Mouse (Mus musculus): ENCODE measurements around the gene Sertad1. TPM values are rescaled to one million over a fixed set of nuclear protein-coding genes. Genes with fewer than 3 reads are reported as not detected.

Gene Sertad1
- polyA plus RNA-seq, 1 experiment: 107 TPM

DNA sequence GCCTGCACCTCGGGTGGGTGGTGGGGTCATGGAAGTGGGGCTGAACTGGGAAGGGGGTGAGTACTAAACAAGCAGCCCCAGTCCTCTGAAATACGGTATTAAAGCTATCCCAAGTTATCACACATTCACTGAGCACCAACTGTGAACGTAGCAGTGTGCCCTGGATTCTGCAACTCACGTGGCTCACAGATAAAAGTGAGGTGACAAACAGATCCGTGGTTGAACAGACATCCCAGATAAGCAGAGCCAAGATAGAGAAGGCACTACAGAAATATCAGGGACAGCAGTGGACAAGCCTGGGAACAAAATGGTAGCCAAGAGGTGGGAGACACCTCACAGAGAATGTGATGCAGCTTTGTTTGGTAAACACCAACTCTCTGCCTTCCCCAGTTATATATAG lies 27.1 kb upstream of the Sertad1 start:
- TF ChIP-seq GATA1 (IDR thresholded peaks at IDR 0.05; ENCODE audit: low read length): peak; percentile 85

GRCm38 (mm10) chr7:27460477-27460876 lies 26.2 kb upstream of the Sertad1 start:
- TF ChIP-seq GATA1 (IDR thresholded peaks at IDR 0.05; ENCODE audit: low read length): no peak

DNA sequence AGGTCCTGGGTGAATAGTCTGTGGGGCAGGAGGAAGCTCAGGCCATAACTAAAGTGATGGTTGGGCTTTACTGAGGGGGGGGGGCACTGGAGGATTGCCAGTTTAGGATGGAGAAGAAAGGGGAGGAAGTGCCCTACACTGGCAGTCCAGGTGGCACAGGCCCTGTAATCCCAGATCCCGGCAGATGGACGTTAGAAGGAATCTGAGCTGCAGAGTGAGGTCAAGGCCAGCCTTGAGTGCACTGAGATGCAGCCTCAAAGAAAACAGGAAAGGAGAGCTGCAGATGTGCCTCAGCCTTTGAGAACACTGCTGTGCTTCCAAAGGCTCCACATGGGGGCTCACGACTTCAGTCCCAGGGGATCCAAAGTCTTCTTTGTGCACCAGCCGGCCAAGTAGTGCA lies 19.1 kb upstream of the Sertad1 start:
- TF ChIP-seq GATA1 (IDR thresholded peaks at IDR 0.05; ENCODE audit: low read length): no peak

DNA sequence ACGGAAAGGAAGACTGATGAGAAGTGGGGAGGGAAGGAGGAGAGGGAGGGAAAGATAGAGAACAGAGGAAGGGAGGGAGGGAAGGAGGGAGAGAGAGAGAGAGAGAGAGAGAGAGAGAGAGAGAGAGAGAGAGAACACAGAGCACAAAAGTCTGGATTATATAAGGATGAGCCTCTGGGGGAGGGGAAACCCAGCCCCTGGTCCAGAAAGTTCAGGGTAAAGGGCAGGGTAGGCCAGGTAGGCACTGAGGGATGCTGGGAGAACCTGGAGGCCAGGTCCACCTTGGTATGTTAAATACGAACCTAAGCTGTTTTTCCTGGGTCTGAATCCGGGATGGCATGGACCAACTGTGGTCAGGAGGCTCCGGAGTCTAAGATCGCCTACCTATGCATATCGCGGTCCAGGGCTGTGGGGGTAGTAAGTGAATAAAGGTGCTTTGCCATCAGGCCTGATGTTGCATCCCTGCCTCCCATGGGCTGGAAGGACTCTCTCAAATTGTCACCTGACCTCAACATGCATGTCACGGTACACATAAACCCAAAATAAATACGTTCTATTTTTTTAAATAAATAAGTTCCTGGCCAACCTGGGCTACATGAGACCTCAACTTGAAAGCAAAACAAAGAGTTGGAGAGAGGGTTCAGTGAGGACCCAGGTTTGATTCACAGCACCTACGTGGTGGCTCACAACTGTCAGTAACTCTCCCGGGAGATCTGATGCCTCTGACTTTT lies 15.2 kb upstream of the Sertad1 start:
- no peak for TF ChIP-seq GATA1 (IDR thresholded peaks at IDR 0.05; ENCODE audit: low read length)

DNA sequence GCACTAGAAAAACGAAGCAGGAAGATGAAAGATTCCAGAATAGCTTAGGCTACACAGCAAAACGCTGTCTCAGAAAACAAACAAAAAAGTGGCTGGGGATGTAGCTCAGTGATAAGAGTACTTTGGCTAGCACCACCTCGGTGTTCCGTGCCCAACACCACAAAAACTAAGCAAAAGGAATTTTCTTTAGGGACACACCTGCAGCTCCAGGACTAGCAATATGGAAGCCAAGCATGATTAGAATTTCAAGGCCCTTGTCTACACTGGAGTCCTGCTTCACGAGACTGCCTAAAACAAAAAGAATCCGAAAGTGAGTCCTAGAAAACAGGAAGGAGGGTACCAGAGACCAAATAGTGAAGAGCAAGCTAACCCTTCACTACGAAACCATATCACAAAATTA lies 14.1 kb upstream of the Sertad1 start:
- no peak for TF ChIP-seq GATA1 (IDR thresholded peaks at IDR 0.05; ENCODE audit: low read length)

GRCm38 (mm10) chr7:27473156-27473834 lies 13.4 kb upstream of the Sertad1 start, which contains the start of gene Sertad3:
Gene Sertad3 (plus strand): TSS chr7:27473768.
- TF ChIP-seq GATA1 (IDR thresholded peaks at IDR 0.05; ENCODE audit: low read length): no peak

GRCm38 (mm10) chr7:27473835-27474489 lies 12.7 kb upstream of the Sertad1 start:
- TF ChIP-seq GATA1 (IDR thresholded peaks at IDR 0.05; ENCODE audit: low read length): no peak

DNA sequence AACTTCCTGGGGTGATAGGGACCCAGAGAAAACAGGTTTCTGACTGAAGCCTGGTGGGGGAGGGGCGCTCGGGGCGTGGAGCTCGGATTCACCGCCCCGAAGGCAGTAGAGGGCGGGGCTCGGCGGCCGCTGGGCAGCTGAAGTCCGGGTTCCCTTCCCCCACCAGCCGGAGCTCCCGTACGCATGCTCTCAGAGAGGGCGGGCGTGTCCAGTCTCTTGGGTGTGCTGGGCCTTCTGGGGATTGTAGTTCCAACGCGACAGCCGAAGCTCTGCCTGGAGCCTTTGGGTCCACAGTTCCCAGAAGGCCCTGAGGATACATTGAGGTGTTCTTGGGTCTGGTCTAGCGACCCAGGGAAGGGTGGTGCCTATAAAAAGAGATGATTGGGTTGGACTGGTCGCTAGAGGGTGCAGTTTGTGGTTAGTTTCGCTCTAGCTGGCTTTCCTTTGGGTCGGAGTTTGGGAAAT lies 12.2 kb upstream of the Sertad1 start:
- TF ChIP-seq GATA1 (IDR thresholded peaks at IDR 0.05; ENCODE audit: low read length): no peak

DNA sequence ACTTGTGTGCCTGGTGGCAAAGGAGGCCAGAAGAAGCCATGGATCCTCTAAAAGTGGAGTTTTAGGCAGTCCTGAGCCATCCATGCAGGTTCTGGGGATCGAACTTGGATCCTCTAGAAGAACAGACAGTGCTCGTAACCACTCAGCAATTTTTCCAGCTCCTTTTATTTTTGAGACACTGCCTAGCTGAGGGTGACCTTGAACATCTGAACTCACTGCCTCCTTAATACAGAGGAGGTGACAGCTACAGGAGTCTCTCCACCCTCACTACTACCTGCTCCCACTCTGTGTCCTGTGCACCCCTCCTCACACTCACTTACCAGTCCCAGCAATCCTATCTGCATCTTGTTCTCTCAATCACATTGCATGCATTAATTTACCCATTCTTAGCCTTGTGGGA lies 11.1 kb upstream of the Sertad1 start:
- TF ChIP-seq GATA1 (IDR thresholded peaks at IDR 0.05; ENCODE audit: low read length): no peak

DNA sequence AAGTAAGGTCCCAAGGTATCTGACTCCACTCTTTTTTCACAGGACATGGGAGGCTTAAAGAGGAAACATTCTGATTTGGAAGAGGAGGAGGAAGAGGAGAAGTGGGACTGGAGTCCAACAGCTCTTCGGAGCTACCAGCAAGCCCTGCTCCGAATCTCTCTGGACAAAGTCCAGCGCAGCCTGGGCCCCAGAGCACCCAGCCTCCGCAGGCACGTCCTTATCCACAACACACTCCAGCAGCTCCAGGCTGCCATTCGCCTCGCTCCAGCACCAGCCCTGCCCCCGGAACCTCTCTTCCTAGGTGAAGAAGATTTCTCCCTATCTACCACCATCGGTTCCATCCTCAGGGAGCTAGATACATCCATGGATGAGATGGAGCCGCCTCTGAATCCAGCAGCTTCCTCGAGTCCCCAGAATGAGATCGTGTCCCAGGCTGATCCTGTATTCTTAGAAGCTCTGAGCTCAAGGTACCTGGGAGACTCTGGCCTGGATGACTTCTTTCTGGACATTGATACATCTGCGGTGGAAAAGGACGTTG lies 10.5 kb upstream of the Sertad1 start:
- TF ChIP-seq GATA1 (IDR thresholded peaks at IDR 0.05; ENCODE audit: low read length): no peak

- TF ChIP-seq GATA1 (IDR thresholded peaks at IDR 0.05; ENCODE audit: low read length): no peak
Observed at GRCm38 (mm10) chr7:27478561-27478960, 8.1 kb upstream of the Sertad1 start.

DNA sequence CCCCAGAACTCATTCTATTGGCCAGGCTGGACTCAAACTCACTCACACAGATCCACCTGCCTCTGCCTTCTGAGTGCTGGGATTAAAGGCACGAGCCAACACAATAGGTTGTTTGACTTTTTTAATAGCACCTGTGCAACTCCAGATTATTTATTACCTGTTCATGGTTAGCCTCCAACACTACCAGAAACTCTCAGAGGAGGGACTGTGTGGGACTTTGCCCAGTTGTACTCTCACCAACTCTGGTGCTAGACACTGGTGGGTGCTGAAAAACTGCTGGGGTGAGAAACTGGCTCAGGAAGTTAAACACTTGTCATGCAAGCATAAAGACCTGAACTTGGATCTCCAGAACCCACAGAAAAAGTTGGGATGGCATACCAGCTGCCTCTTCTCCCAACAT lies 7.0 kb upstream of the Sertad1 start:
- no peak for TF ChIP-seq GATA1 (IDR thresholded peaks at IDR 0.05; ENCODE audit: low read length)

DNA sequence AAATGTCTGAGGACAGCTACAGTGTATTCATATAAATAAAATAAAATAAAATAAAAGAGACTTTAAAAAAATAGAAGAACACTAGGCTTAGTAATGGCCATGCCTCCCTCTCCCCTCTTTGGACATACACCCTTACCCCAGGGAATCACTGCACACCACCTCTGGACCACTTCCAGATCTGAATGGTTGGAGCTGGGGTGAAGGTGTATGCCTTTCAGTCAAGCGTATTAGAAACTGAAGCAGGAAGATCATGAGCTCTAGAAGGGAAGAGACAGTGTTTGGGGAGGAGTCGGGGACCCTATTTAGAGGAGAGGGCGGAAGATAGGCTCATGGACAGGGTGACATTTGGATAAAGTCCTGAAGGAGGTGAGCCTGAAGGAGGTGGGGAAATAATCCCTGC lies 6.2 kb upstream of the Sertad1 start:
- no peak for TF ChIP-seq GATA1 (IDR thresholded peaks at IDR 0.05; ENCODE audit: low read length)

GRCm38 (mm10) chr7:27480927-27481626 lies 5.6 kb upstream of the Sertad1 start:
- TF ChIP-seq GATA1 (IDR thresholded peaks at IDR 0.05; ENCODE audit: low read length): no peak

DNA sequence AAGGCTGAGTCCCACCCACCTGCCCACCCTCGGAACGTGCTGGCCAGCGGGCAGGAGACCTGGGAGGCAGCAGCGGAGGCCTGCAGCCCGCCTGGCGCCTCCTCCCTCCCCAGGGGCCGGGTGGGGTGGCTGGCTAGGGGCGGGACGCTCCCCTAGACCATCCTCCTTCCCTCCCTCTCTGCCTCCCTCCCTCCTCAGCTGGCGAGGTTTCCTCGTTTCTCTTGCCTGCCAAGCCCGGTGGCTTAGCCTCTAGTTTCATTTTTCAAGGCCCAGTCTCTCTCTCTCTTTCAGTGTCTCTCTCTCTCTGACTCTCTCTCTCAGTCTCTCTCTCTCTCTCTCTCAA lies 5.1 kb upstream of the Sertad1 start:
- TF ChIP-seq GATA1 (IDR thresholded peaks at IDR 0.05; ENCODE audit: low read length): no peak

DNA sequence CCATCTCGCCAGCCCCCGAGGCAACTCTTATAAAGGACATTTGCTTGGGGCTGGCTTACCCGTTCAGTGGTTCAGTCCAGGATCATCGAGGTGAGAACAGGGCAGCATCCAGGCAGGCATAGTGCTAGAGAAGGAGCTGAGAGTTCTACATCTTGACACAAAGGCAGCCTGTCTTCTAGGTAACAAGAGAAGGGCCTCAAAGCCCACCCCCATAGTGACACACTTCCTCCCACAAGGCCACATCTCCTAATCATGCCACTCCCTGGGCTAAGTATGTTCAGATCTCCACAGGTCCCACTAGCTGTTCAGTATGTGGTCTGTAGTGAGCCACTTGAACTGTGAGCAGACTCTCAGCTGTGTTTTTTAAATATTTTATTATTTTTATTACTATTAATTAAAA lies 2.9 kb upstream of the Sertad1 start:
- no peak for TF ChIP-seq GATA1 (IDR thresholded peaks at IDR 0.05; ENCODE audit: low read length)

All from G1E-ER4 (cell line).